Mouse (Mus musculus) cerebellum, adult 2 months (tissue): ENCODE results near the gene Gucy1b2.

Source experiments
- CTCF ChIP-seq: fragments of 200-500 bp; IDR thresholded peaks from 2 replicates; pipeline ENCODE4 v1.5.1; 2011; ENCODE audit warnings: low read depth, mild to moderate bottlenecking, control low read depth, low read length, moderate library complexity, borderline replicate concordance; ENCODE audit not compliant: insufficient read depth
- POLR2A ChIP-seq: fragments of 200-500 bp; IDR thresholded peaks from 2 replicates; pipeline ENCODE4 v1.6.1; 2011; ENCODE audit warnings: low read length, control low read depth, borderline replicate concordance; ENCODE audit not compliant: insufficient read depth

DNA sequence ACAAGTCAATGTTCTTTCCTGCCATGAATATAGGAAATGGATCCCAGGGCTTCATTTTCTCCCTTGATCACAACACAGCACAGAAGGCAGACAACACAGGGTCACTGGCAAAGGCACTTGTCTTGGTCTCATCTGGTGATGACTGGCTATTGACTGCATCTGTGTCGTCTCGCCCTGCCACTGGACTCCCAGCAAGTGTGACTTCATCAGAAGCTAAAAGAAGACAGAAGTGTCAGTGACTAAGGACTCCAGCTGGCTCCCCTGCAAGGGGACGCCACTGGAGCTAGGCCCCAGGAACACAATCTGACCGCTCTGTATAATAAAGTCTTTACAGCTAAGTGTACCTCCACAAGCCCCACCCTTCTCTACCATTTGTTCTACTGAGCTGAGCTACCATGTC, 63.3 kb downstream of the Gucy1b2 start:
- no peak for TF ChIP-seq CTCF
- no peak for TF ChIP-seq POLR2A
